Mouse (Mus musculus): ENCODE data around the gene Gxylt2. TPM values are rescaled to one million over a fixed set of nuclear protein-coding genes. Genes with fewer than 3 reads are reported as not detected.

Gxylt2 gene
- polyA plus RNA-seq, 1 experiment from 2014 or later: 9.9 TPM

DNA sequence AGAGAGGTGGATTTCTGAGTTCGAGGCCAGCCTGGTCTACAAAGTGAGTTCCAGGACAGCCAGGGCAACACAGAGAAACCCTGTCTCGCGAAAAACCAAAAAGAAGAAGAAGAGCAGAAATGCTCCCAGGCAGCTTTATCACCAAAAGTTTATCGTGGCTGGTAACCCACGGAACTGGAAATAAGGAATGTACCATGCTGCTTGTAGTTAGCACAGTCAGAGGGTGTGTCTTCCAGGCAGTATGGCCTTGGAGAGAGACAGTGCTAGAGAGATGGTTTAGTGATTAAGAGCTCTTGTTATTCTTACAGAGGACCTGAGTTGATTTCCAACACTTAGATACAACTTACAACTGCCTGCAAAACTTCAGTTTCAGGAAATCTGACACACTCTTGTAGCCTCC lies 146.5 kb downstream of the Gxylt2 start:
- WGBS: 84% methylated on average over 5 of the region's 5 CpGs
- ATAC-seq (replicated peaks; ENCODE audit: low FRiP score, low read depth): no peak
- H3K9ac ChIP-seq (ENCODE audit: low read depth, low read length): no peak overlapping the region
- no peaks in the 10 kb centered on the region for H3K9me3 ChIP-seq (replicated peaks; ENCODE audit: low read length)
- 0 out of 2 replicates have a peak, but pooled peaks cover 4% of the 10 kb centered on the region for H3K36me3 ChIP-seq (ENCODE audit: insufficient read depth, low read length)
- no peak overlapping the region for H3K27ac ChIP-seq
- H3K4me3 ChIP-seq (replicated peaks; ENCODE audit: low read depth, low read length): no peak overlapping the region
- DNase-seq (ENCODE audit: low spot score): no peak
- H3K27me3 ChIP-seq (ENCODE audit: insufficient read depth, low read length): no peaks in the 10 kb centered on the region
- TF ChIP-seq CTCF (IDR thresholded peaks at IDR 0.05; ENCODE audit: low read depth): no peak
- H3K4me1 ChIP-seq (replicated peaks; ENCODE audit: insufficient read depth, low read length): no peaks in the 10 kb centered on the region
- no peak overlapping the region for H3K4me2 ChIP-seq (ENCODE audit: low read length)

Other genes starting within 250 kb of the Gxylt2 start
- 11.8 and 12.8 TPM in 2 replicates for gene Shq1, start 33.6 kb upstream of the Gxylt2 start, polyA plus RNA-seq (2015; fragmentation: Nextera tagmentation; extraction: Ambion mirVana)
- gene Ppp4r2, start 128.9 kb downstream of the Gxylt2 start, polyA plus RNA-seq (2015; fragmentation: Nextera tagmentation; extraction: Ambion mirVana): 15.1 and 16.4 TPM in 2 replicates